ENCODE assay signal across 8 mouse cellular contexts in the genomic region with DNA sequence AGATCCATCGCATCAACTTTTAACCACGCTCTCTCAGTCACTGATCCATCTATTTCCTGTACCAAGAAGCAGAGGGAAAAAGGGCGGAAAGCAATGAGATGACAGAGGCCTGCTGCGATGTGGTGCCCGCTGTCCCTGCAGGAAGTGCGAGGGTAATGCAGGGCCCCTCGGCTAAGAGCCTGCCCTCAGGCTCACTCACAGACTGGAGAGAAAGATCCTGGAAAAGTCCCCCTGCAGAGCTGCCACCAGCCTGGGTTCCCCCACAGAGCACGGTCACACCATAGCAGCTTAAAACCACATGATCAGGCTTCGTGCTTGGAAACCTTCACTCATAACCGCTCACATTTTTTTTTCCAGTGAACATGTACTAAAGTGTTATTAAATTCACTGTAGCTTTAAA. TPM values are rescaled to one million over a fixed set of nuclear protein-coding genes. Genes with fewer than 3 reads are reported as not detected.
DNase-seq lines count a peak whose midpoint lies in the region; ATAC-seq and TF ChIP-seq lines count a peak whose summit lies in the region.

No protein-coding gene starts in this region.

- peak; percentile 66; the same call in 1 of the 2 replicates for ATAC-seq in lung, embryonic 14.5 days (ENCODE audit: insufficient read depth)
- ATAC-seq in embryonic facial prominence, embryonic 12.5 days (ENCODE audit: insufficient number of reproducible peaks, insufficient read depth, low FRiP score, low TSS enrichment): no peak; the same call in 1 of the 2 replicates
- ATAC-seq in hindbrain, postnatal 0 days: peak; percentile 48; the same call in 1 of the 2 replicates
- 0 out of 2 replicates have a peak, but pooled peaks have one; percentile 25 for ATAC-seq in neural tube, embryonic 12.5 days (ENCODE audit: low FRiP score, low read depth)

- peak overlapping the region; percentile 72 for H3K27ac ChIP-seq in lung, embryonic 14.5 days (ENCODE audit: low read depth)
- peak overlapping the region; percentile 72 for H3K27ac ChIP-seq in embryonic facial prominence, embryonic 12.5 days
- H3K27ac ChIP-seq in hindbrain, postnatal 0 days: no peak overlapping the region
- no peak overlapping the region for H3K27ac ChIP-seq in neural tube, embryonic 12.5 days
- no peak overlapping the region for H3K27ac ChIP-seq in cerebellum, adult 2 months (ENCODE audit: insufficient read depth, low read length)

- peak; percentile 62 for DNase-seq in lung, embryonic 14.5 days
- DNase-seq in lung, postnatal 14 days: no peak
- DNase-seq in hindbrain, postnatal 0 days (ENCODE audit: low spot score): peak; percentile 51
- no peak for DNase-seq in gastrocnemius, postnatal 10 days
- DNase-seq in ovary, postnatal 36 days (ENCODE audit: low spot score): no peak
- DNase-seq in cerebellum, adult 2 months: no peak

- H3K36me3 ChIP-seq in lung, embryonic 14.5 days (ENCODE audit: insufficient read depth): peaks cover 3% of the 10 kb centered on the region; the same call in 1 of the 2 replicates
- peaks cover 21% of the 10 kb centered on the region for H3K36me3 ChIP-seq in embryonic facial prominence, embryonic 12.5 days
- H3K36me3 ChIP-seq in hindbrain, postnatal 0 days (ENCODE audit: insufficient read depth, low read length): peaks cover 10% of the 10 kb centered on the region; the same call in 1 of the 2 replicates
- H3K36me3 ChIP-seq in neural tube, embryonic 12.5 days: peaks cover 17% of the 10 kb centered on the region

- WGBS in lung, embryonic 14.5 days: 20% methylated on average over 10 of the region's 10 CpGs
- 24% methylated on average over 10 of the region's 10 CpGs for WGBS in embryonic facial prominence, embryonic 12.5 days
- 25% methylated on average over 10 of the region's 10 CpGs for WGBS in hindbrain, postnatal 0 days
- WGBS in neural tube, embryonic 12.5 days: 39% methylated on average over 10 of the region's 10 CpGs
- 29% methylated on average over 10 of the region's 10 CpGs for WGBS in cerebellum, adult 2 months

- TF ChIP-seq CTCF in lung, embryonic 14.5 days (IDR thresholded peaks at IDR 0.05; ENCODE audit: low read depth): peak; percentile 62
- TF ChIP-seq CTCF in hindbrain, postnatal 0 days (IDR thresholded peaks at IDR 0.05; ENCODE audit: low read depth): peak; percentile 65
- TF ChIP-seq CTCF in cerebellum, adult 2 months (IDR thresholded peaks at IDR 0.05; ENCODE audit: borderline replicate concordance, insufficient read depth, low read depth, low read length): no peak

- 0 out of 2 replicates have a peak overlapping the region, but pooled peaks have one; percentile 12 for H3K4me2 ChIP-seq in lung, embryonic 14.5 days
- 0 out of 2 replicates have a peak overlapping the region, but pooled peaks have one; percentile 11 for H3K4me2 ChIP-seq in embryonic facial prominence, embryonic 12.5 days (replicated peaks)
- 0 out of 2 replicates have a peak overlapping the region, but pooled peaks have one; percentile 2 for H3K4me2 ChIP-seq in hindbrain, postnatal 0 days (ENCODE audit: low read depth, low read length)
- no peak overlapping the region for H3K4me2 ChIP-seq in neural tube, embryonic 12.5 days (replicated peaks)

- H3K9me3 ChIP-seq in lung, embryonic 14.5 days (ENCODE audit: low read depth, low read length): no peaks in the 10 kb centered on the region
- H3K9me3 ChIP-seq in embryonic facial prominence, embryonic 12.5 days: no peaks in the 10 kb centered on the region
- no peaks in the 10 kb centered on the region for H3K9me3 ChIP-seq in hindbrain, postnatal 0 days (ENCODE audit: low read length)
- H3K9me3 ChIP-seq in neural tube, embryonic 12.5 days: no peaks in the 10 kb centered on the region

- no peak for TF ChIP-seq POLR2A in cerebellum, adult 2 months (IDR thresholded peaks at IDR 0.05; ENCODE audit: borderline replicate concordance, insufficient read depth, low read length)

- no peaks in the 10 kb centered on the region for H3K27me3 ChIP-seq in lung, embryonic 14.5 days (ENCODE audit: insufficient read depth, low read length)
- no peaks in the 10 kb centered on the region for H3K27me3 ChIP-seq in embryonic facial prominence, embryonic 12.5 days
- H3K27me3 ChIP-seq in hindbrain, postnatal 0 days (ENCODE audit: insufficient read depth, low read length): no peaks in the 10 kb centered on the region
- H3K27me3 ChIP-seq in neural tube, embryonic 12.5 days (replicated peaks): no peaks in the 10 kb centered on the region
- H3K27me3 ChIP-seq in cerebellum, adult 2 months (ENCODE audit: control insufficient read depth, insufficient read depth, low read length): no peaks in the 10 kb centered on the region

- peaks cover 14% of the 10 kb centered on the region; the same call in 1 of the 2 replicates for H3K4me1 ChIP-seq in lung, embryonic 14.5 days (ENCODE audit: insufficient read depth)
- peaks cover 21% of the 10 kb centered on the region for H3K4me1 ChIP-seq in embryonic facial prominence, embryonic 12.5 days
- H3K4me1 ChIP-seq in hindbrain, postnatal 0 days (ENCODE audit: insufficient read depth, low read length): peaks cover 10% of the 10 kb centered on the region; the same call in 1 of the 2 replicates
- peaks cover 17% of the 10 kb centered on the region; the same call in 1 of the 2 replicates for H3K4me1 ChIP-seq in neural tube, embryonic 12.5 days
- peaks cover 13% of the 10 kb centered on the region; the same call in 1 of the 2 replicates for H3K4me1 ChIP-seq in cerebellum, adult 2 months (ENCODE audit: control insufficient read depth, insufficient read depth, low read length)

- no peak overlapping the region for H3K4me3 ChIP-seq in lung, embryonic 14.5 days (ENCODE audit: low read depth, low read length)
- H3K4me3 ChIP-seq in embryonic facial prominence, embryonic 12.5 days: no peak overlapping the region
- H3K4me3 ChIP-seq in hindbrain, postnatal 0 days (ENCODE audit: low read length): no peak overlapping the region
- H3K4me3 ChIP-seq in neural tube, embryonic 12.5 days: no peak overlapping the region
- H3K4me3 ChIP-seq in cerebellum, adult 2 months (replicated peaks; ENCODE audit: insufficient read depth, low read depth, low read length): no peak overlapping the region

- H3K9ac ChIP-seq in lung, embryonic 14.5 days: no peak overlapping the region; the same call in 1 of the 2 replicates
- no peak overlapping the region for H3K9ac ChIP-seq in embryonic facial prominence, embryonic 12.5 days
- no peak overlapping the region for H3K9ac ChIP-seq in hindbrain, postnatal 0 days (replicated peaks; ENCODE audit: low read length)
- H3K9ac ChIP-seq in neural tube, embryonic 12.5 days: no peak overlapping the region

RNA-seq across cellular contexts. Expression of gene Auh, which starts 25.7 kb away (rescaled TPM):
- 32.3 and 34.8 TPM in 2 replicates for polyA plus RNA-seq in lung, embryonic 14.5 days (2014; fragmentation: Nextera tagmentation; extraction: Ambion mirVana)
- 41.4 and 45.3 TPM in 2 replicates for polyA plus RNA-seq in embryonic facial prominence, embryonic 12.5 days (2016; fragmentation: Nextera tagmentation; extraction: Ambion mirVana)
- total RNA-seq in hindbrain, postnatal 0 days (2014; rRNA removed): 39.3 and 41.5 TPM in 2 replicates
- polyA plus RNA-seq in hindbrain, postnatal 0 days (2015; fragmentation: Nextera tagmentation; extraction: Ambion mirVana): 65.9 and 72.8 TPM in 2 replicates
- polyA plus RNA-seq in neural tube, embryonic 12.5 days (2016; fragmentation: Nextera tagmentation; extraction: Ambion mirVana): 51.4 and 52.7 TPM in 2 replicates
- 10 to 100 TPM; 47.7 to 50.8 TPM for total RNA-seq in gastrocnemius, postnatal 10 days (2021)
- 142 and 146 TPM in 2 replicates for polyA plus RNA-seq in cerebellum, adult 2 months (2012; rRNA removed)

Comparison
In these comparisons a context has a peak if more than half of its experiments do, and no peak if none do; other contexts are left out.
1. DNase-seq: peak in lung, embryonic 14.5 days (single experiment) and hindbrain, postnatal 0 days (single experiment); none in lung, postnatal 14 days (single experiment), gastrocnemius, postnatal 10 days (single experiment), ovary, postnatal 36 days (single experiment) and cerebellum, adult 2 months (0 of 2).
2. H3K27ac ChIP-seq: peak in lung, embryonic 14.5 days (single experiment) and embryonic facial prominence, embryonic 12.5 days (single experiment); none in hindbrain, postnatal 0 days (single experiment), neural tube, embryonic 12.5 days (single experiment) and cerebellum, adult 2 months (single experiment).